Mouse (Mus musculus): ENCODE measurements around the gene Tfap2e. TPM values are rescaled to one million over a fixed set of nuclear protein-coding genes. Genes with fewer than 3 reads are reported as not detected.

Tfap2e gene
- total and polyA plus RNA-seq, 2 experiments from 2014 or later, result 0.15 TPM; not detected in 1

- no peak overlapping the region for H3K9ac ChIP-seq (replicated peaks; ENCODE audit: low read length)
- TF ChIP-seq CTCF (IDR thresholded peaks at IDR 0.05; ENCODE audit: low read depth), result no peak
These were observed 23.4 kb upstream of the Tfap2e start for GRCm38 (mm10) chr4:126759435-126759834.

GRCm38 (mm10) chr4:126758299-126758698 lies 22.3 kb upstream of the Tfap2e start:
- no peak for ATAC-seq
- no peaks in the 10 kb centered on the region for H3K27me3 ChIP-seq (ENCODE audit: insufficient read depth, low read length)
- no peak for DNase-seq (ENCODE audit: low spot score)
- H3K9ac ChIP-seq (replicated peaks; ENCODE audit: low read length), result no peak overlapping the region
- H3K4me3 ChIP-seq (ENCODE audit: low read length), result no peak overlapping the region
- H3K36me3 ChIP-seq (ENCODE audit: insufficient read depth, low read length), result peaks cover 21% of the 10 kb centered on the region; the same call in 1 of the 2 replicates
- no peaks in the 10 kb centered on the region for H3K9me3 ChIP-seq (ENCODE audit: low read length)
- no peaks in the 10 kb centered on the region for H3K4me1 ChIP-seq (ENCODE audit: insufficient read depth, low read length)
- H3K4me2 ChIP-seq (ENCODE audit: low read depth, low read length), result no peak overlapping the region
- TF ChIP-seq CTCF (IDR thresholded peaks at IDR 0.05; ENCODE audit: low read depth), result no peak
- no peak overlapping the region for H3K27ac ChIP-seq
- 67% methylated on average over 5 of the region's 5 CpGs for WGBS

More at GRCm38 (mm10) chr4:126759435-126759834, 23.4 kb upstream of the Tfap2e start:
- peaks cover 21% of the 10 kb centered on the region; the same call in 1 of the 2 replicates for H3K36me3 ChIP-seq (ENCODE audit: insufficient read depth, low read length)
- H3K4me1 ChIP-seq (ENCODE audit: insufficient read depth, low read length), result no peaks in the 10 kb centered on the region
- H3K27ac ChIP-seq, result no peak overlapping the region
- H3K9me3 ChIP-seq (ENCODE audit: low read length), result no peaks in the 10 kb centered on the region
- no peak overlapping the region for H3K4me3 ChIP-seq (ENCODE audit: low read length)
- no peaks in the 10 kb centered on the region for H3K27me3 ChIP-seq (ENCODE audit: insufficient read depth, low read length)
- no peak overlapping the region for H3K4me2 ChIP-seq (ENCODE audit: low read depth, low read length)
- no peak for ATAC-seq
- 92% methylated on average over 2 of the region's 2 CpGs for WGBS
- no peak for DNase-seq (ENCODE audit: low spot score)

- Histone ChIP-seq H3K27me3 (ENCODE audit: insufficient read depth, low read length) (no peaks in the 10 kb centered on the region), H3K36me3 (ENCODE audit: insufficient read depth, low read length) (peaks cover 13% of the 10 kb centered on the region; the same call in 1 of the 2 replicates), H3K9ac (replicated peaks; ENCODE audit: low read length) (no peak overlapping the region), H3K4me3 (ENCODE audit: low read length) (no peak overlapping the region), H3K27ac (no peak overlapping the region), H3K4me1 (ENCODE audit: insufficient read depth, low read length) (peaks cover 6% of the 10 kb centered on the region), H3K9me3 (ENCODE audit: low read length) (no peaks in the 10 kb centered on the region), H3K4me2 (ENCODE audit: low read depth, low read length) (no peak overlapping the region)
- WGBS, result 29% methylated on average over 4 of the region's 4 CpGs
- TF ChIP-seq CTCF (IDR thresholded peaks at IDR 0.05; ENCODE audit: low read depth), result no peak
- ATAC-seq (no peak), DNase-seq (ENCODE audit: low spot score) (peak; percentile 59)
These were observed 20.7 kb upstream of the Tfap2e start for GRCm38 (mm10) chr4:126756766-126757165.

DNA sequence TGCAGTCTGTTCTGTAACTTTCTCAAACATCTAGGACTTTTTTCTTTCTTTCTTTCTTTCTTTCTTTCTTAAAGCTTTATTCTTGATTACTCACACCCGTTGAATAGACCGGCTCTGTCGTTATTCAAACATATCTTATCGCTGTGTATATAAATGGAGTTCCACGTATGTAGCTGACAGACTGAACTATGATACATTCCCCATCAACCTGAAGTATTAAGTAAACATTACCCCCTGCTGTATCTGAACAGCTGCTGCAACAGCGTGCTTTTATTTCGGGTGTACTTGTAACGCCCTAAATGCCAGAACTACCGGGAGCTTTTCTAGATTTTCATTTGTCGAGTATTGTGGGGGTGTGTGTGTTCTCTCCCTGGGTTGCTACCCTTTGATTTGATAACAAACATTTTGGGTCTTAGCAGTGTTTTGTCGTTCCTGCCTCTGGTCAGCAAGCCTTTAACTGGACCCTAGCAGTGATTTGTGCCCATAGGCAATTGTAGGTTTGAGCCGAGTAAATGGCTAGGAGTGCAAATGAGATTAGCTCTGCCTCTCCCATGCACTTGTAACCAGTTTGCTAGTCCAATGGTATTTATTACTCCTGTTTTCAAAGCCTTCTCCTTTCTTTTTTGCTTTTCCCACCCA lies 18.8 kb upstream of the Tfap2e start:
- no peak overlapping the region; the same call in 1 of the 2 replicates for H3K9ac ChIP-seq (replicated peaks; ENCODE audit: low read length)
- no peak overlapping the region for H3K27ac ChIP-seq
- H3K9me3 ChIP-seq (ENCODE audit: low read length), result no peaks in the 10 kb centered on the region
- TF ChIP-seq CTCF (IDR thresholded peaks at IDR 0.05; ENCODE audit: low read depth), result no peak
- 45% methylated on average over 12 of the region's 12 CpGs for WGBS
- H3K4me3 ChIP-seq (ENCODE audit: low read length), result peak overlapping the region; percentile 92
- H3K4me1 ChIP-seq (ENCODE audit: insufficient read depth, low read length), result peaks cover 24% of the 10 kb centered on the region
- peak overlapping the region; percentile 75 for H3K4me2 ChIP-seq (ENCODE audit: low read depth, low read length)
- H3K27me3 ChIP-seq (ENCODE audit: insufficient read depth, low read length), result no peaks in the 10 kb centered on the region
- H3K36me3 ChIP-seq (ENCODE audit: insufficient read depth, low read length), result 0 out of 2 replicates have a peak, but pooled peaks cover 4% of the 10 kb centered on the region
- DNase-seq (ENCODE audit: low spot score) (no peak), ATAC-seq (no peak)

DNA sequence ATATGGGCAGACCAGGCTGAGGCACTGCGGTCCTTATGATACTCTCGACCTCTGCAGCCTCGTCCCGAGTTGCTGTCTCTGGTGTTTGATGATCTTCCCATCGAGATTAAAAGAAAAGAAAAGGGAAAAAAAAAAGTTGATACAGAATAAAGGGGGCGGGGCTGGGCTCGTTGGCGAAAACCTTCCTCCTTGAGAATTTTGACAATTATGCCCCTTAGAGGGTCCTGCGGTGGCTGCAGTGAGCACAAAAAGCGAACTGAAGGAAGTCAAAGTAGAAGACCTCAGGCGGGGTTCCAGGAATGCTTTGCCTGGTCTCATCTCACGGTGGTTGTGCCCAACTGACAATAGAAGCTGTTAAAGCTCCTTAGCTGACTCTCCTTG lies 18.2 kb upstream of the Tfap2e start:
- H3K9ac ChIP-seq (replicated peaks; ENCODE audit: low read length), result peak overlapping the region; percentile 91
- no peaks in the 10 kb centered on the region for H3K9me3 ChIP-seq (ENCODE audit: low read length)
- H3K27me3 ChIP-seq (ENCODE audit: insufficient read depth, low read length), result no peaks in the 10 kb centered on the region
- peak overlapping the region; percentile 92 for H3K4me3 ChIP-seq (ENCODE audit: low read length)
- DNase-seq (ENCODE audit: low spot score) (no peak), ATAC-seq (no peak)
- H3K4me1 ChIP-seq (ENCODE audit: insufficient read depth, low read length), result peaks cover 31% of the 10 kb centered on the region
- peak overlapping the region; percentile 87 for H3K27ac ChIP-seq
- H3K4me2 ChIP-seq (ENCODE audit: low read depth, low read length), result peak overlapping the region; percentile 75
- under 1% methylated on average over 12 of the region's 12 CpGs for WGBS
- TF ChIP-seq CTCF (IDR thresholded peaks at IDR 0.05; ENCODE audit: low read depth), result no peak
- no peaks in the 10 kb centered on the region for H3K36me3 ChIP-seq (ENCODE audit: insufficient read depth, low read length)

GRCm38 (mm10) chr4:126753268-126754230 lies 17.5 kb upstream of the Tfap2e start, which contains the start of the genes Ncdn and AU040320:
Ncdn (minus strand) TSS chr4:126753438.
AU040320 (plus strand) TSS chr4:126753544.
- Histone ChIP-seq H3K27me3 (ENCODE audit: insufficient read depth, low read length) (no peaks in the 10 kb centered on the region), H3K9me3 (ENCODE audit: low read length) (no peaks in the 10 kb centered on the region), H3K4me3 (ENCODE audit: low read length) (peak within 1 kb of the TSS; percentile 92), H3K27ac (peak within 1 kb of the TSS; percentile 87), H3K4me2 (ENCODE audit: low read depth, low read length) (peak within 1 kb of the TSS; percentile 75), H3K9ac (replicated peaks; ENCODE audit: low read length) (peak within 1 kb of the TSS; percentile 91), H3K4me1 (ENCODE audit: insufficient read depth, low read length) (peaks cover 32% of the 10 kb centered on the region), H3K36me3 (ENCODE audit: insufficient read depth, low read length) (no peaks in the 10 kb centered on the region)
- peak; percentile 1; the same call in 1 of the 2 replicates for TF ChIP-seq CTCF (IDR thresholded peaks at IDR 0.05; ENCODE audit: low read depth)
- peak; percentile 96 for ATAC-seq
- DNase-seq (ENCODE audit: low spot score), result peak; percentile 98
- under 1% methylated on average over 70 of the region's 71 CpGs for WGBS
